Mouse (Mus musculus) stomach, postnatal 0 days (tissue): Measurements from ENCODE around the gene Tunar. TPM values are rescaled to one million over a fixed set of nuclear protein-coding genes. Genes with fewer than 3 reads are reported as not detected.

Source experiments
- ATAC-seq: fragments of 200-750 bp; cut with Nextera tagmentation; 2 replicates; pipeline ENCODE4 v1.8.0; 2017; ENCODE audit not compliant: low FRiP score, low TSS enrichment
- DNase-seq: peaks from one replicate; pipeline ENCODE4 v3.0.0-alpha.2; 2016; ENCODE audit warnings: low spot score
- H3K27ac ChIP-seq: fragments of 300-500 bp; sonication (generic); replicated peaks from 2 replicates; pipeline ENCODE4 v1.5.1; 2014; ENCODE audit warnings: mild to moderate bottlenecking, control low read depth
- H3K27me3 ChIP-seq: fragments of 300-500 bp; sonication (generic); 2 replicates; pipeline ENCODE4 v1.6.1; 2014; ENCODE audit warnings: low read length; ENCODE audit not compliant: control insufficient read depth, insufficient read depth
- H3K36me3 ChIP-seq: fragments of 300-500 bp; sonication (generic); 2 replicates; pipeline ENCODE4 v1.6.1; 2014; ENCODE audit warnings: low read length, mixed read lengths; ENCODE audit not compliant: control insufficient read depth, insufficient read depth
- H3K4me1 ChIP-seq: fragments of 300-500 bp; sonication (generic); replicated peaks from 2 replicates; pipeline ENCODE4 v1.6.1; 2014; ENCODE audit warnings: antibody characterized with exemption; ENCODE audit not compliant: control insufficient read depth, insufficient read depth
- H3K4me2 ChIP-seq: fragments of 300-500 bp; sonication (generic); replicated peaks from 2 replicates; pipeline ENCODE4 v1.6.1; 2014; ENCODE audit warnings: low read depth, mild to moderate bottlenecking, control low read depth, moderate library complexity
- H3K4me3 ChIP-seq: fragments of 300-500 bp; sonication (generic); 2 replicates; pipeline ENCODE4 v1.5.1; 2014; ENCODE audit warnings: low read depth, low read length, control low read depth
- H3K9ac ChIP-seq: fragments of 300-500 bp; sonication (generic); 2 replicates; pipeline ENCODE4 v1.6.1; 2014; ENCODE audit warnings: mild to moderate bottlenecking, low read length, control low read depth, mixed read lengths
- H3K9me3 ChIP-seq: fragments of 300-500 bp; sonication (generic); 2 replicates; pipeline ENCODE4 v1.6.1; 2016; ENCODE audit warnings: low read length; ENCODE audit not compliant: control insufficient read depth
- CTCF ChIP-seq: IDR thresholded peaks from 2 replicates; pipeline ENCODE4 v1.5.1; 2016; ENCODE audit warnings: antibody characterized with exemption, low read depth, mild to moderate bottlenecking, moderate library complexity
- EP300 ChIP-seq: optimal IDR thresholded peaks from 2 replicates; pipeline ENCODE3; 2016; ENCODE audit warnings: antibody characterized with exemption
- WGBS: fragments of 180-500 bp; shearing (Covaris S2); extraction: QIAGEN DNeasy Blood & Tissue Kit; methylation state at CpG from one replicate; pipeline ENCODE4 v1.1.7; 2014; 5-methylcytosine and 5-hydroxymethylcytosine counted together
- polyA plus RNA-seq: library from polyadenylated mRNA; unstranded; fragments of >200 nt; fragmentation: Nextera tagmentation; extraction: Ambion mirVana; gene quantifications from 2 replicates; pipeline ENCODE4 v1.2.1, GENCODE M21; 2015

Tunar gene
- 0.06 and 0.07 TPM in 2 replicates for polyA plus RNA-seq

DNA sequence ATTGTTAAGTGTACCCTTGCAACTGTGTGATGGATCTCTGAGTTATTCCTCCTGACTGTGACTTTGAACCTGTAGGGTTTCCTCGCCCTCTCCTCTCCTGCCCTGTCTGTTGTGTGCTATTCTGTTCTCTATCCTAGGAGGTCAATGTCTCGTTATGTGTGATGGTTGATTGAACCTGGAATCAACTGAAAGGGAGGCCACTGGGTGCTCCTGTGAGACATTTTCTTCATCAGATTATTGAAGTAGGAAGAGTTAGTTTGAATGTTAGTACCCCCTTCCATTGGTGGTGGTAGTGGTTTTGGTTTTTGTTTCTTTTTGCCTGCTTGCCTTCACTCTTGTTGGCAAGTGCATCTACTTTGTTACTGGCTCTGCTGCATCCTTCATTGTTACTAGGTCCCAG is at the start of gene Tunar:
TSS of gene Tunar (plus strand) at position 301 of the 400 bp plus-strand sequence.
- ATAC-seq (no peak), DNase-seq (no peak)
- H3K27me3 ChIP-seq = peaks cover 8% of the 10 kb centered on the region; the same call in 1 of the 2 replicates
- no peak within 1 kb of the TSS for H3K4me2 ChIP-seq
- WGBS = 88% methylated on average over 2 of the region's 2 CpGs
- no peak for TF ChIP-seq CTCF
- no peak for TF ChIP-seq EP300
- H3K9ac ChIP-seq = no peak within 1 kb of the TSS
- H3K36me3 ChIP-seq = no peaks in the 10 kb centered on the region
- H3K4me1 ChIP-seq = no peaks in the 10 kb centered on the region
- no peak within 1 kb of the TSS for H3K4me3 ChIP-seq
- H3K9me3 ChIP-seq = no peaks in the 10 kb centered on the region
- no peak within 1 kb of the TSS for H3K27ac ChIP-seq

DNA sequence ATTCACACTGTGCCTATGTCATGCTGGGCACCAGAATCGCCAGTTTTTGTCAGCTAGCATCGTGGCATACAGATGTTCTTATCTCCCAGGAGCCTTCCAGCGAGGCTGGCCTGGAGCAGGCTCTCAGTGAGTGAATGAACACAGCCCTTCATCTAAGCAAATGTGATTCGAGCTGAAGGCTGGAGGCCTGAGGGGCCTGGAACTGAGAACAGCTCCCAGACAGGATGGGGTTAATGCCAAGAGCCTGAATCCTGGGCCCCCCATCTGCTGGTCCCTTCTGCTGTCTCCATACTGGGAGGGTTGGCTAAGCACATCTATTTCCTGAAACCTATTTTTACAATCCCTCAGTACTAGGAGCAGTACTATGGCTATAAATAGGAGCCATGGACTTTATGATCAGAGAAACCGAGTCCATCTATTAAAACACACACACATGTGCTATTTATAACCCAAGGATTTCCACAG is 21.1 kb upstream of the Tunar start:
- no peaks in the 10 kb centered on the region for H3K27me3 ChIP-seq
- H3K9ac ChIP-seq = no peak overlapping the region
- no peaks in the 10 kb centered on the region for H3K9me3 ChIP-seq
- no peak overlapping the region for H3K27ac ChIP-seq
- WGBS = 62% methylated on average over 5 of the region's 5 CpGs
- TF ChIP-seq EP300 (no peak), CTCF (no peak)
- no peak for DNase-seq
- H3K4me1 ChIP-seq = no peaks in the 10 kb centered on the region
- no peaks in the 10 kb centered on the region for H3K36me3 ChIP-seq
- ATAC-seq = no peak
- no peak overlapping the region for H3K4me3 ChIP-seq
- H3K4me2 ChIP-seq = no peak overlapping the region

DNA sequence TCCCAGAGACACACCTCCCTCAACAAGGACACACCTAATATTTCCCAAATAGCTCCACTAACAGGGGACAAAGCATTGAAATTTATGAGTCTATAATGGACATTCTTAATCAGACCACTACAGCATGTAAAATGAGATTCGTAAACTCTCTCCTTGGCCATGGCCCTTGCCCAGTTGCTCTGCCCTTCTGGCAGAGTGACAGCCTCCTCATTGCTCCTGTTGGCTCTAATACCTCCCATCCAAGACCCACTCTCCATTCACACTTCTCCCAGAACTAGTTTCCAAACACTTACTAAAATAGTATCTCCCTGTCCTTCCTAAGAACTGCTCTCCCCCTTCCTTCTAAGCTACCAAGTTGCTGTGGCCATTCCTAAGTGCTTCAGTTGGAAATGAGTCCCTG is 19.3 kb upstream of the Tunar start:
- DNase-seq = no peak
- WGBS = 82% methylated on average over 1 of the region's 1 CpGs
- no peak overlapping the region for H3K4me3 ChIP-seq
- no peak overlapping the region for H3K27ac ChIP-seq
- no peak overlapping the region for H3K4me2 ChIP-seq
- no peaks in the 10 kb centered on the region for H3K36me3 ChIP-seq
- no peak overlapping the region for H3K9ac ChIP-seq
- no peaks in the 10 kb centered on the region for H3K4me1 ChIP-seq
- no peaks in the 10 kb centered on the region for H3K9me3 ChIP-seq
- ATAC-seq = no peak
- no peaks in the 10 kb centered on the region for H3K27me3 ChIP-seq
- TF ChIP-seq CTCF (no peak), EP300 (no peak)

DNA sequence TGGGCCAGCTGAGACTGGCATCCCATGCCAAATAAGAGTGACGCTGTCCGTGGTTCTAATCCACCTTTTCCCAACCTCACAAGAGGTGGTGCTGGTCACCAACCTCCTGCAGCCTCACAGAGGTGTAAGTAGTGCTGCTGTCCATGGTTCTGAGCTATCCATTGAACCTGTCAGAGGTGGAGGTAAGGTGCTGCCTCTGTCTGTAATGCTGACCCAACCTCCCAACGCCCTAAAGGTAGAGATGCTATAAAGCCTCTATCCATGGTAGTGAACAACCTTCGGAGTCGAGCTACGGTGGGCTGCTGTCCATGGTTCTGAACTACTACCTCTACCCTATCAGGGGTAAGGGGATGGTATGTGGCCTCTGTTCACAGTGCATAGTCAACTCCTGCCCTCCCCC is 11.5 kb upstream of the Tunar start:
- Histone ChIP-seq H3K36me3 (no peaks in the 10 kb centered on the region), H3K9ac (no peak overlapping the region), H3K9me3 (no peaks in the 10 kb centered on the region), H3K27me3 (no peaks in the 10 kb centered on the region), H3K27ac (no peak overlapping the region), H3K4me2 (no peak overlapping the region), H3K4me3 (no peak overlapping the region), H3K4me1 (no peaks in the 10 kb centered on the region)
- DNase-seq (peak; percentile 29), ATAC-seq (peak; percentile 26; the same call in 1 of the 2 replicates)
- 16% methylated on average over 6 of the region's 6 CpGs for WGBS
- no peak for TF ChIP-seq EP300

DNA sequence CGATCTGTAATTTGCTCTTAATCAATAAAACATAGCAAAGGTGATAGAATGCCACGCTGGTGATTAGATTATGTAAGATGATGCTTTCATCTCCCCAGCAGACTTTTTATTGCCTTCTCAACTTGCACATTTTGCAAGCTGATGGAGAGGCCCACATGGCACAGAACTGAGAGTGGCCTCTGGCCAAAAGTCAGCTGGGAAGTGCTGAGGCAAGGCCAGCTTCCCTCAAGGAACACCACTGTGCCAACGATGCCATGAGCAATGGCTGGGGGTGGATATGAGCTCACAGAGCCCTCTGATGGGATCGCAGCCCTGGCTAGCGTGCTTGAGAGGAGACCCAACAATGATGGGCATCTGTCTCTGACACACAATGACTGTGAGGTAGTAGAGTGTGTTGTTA is 6.6 kb upstream of the Tunar start:
- DNase-seq (no peak), ATAC-seq (no peak)
- Histone ChIP-seq H3K27ac (no peak overlapping the region), H3K9me3 (no peaks in the 10 kb centered on the region), H3K27me3 (no peaks in the 10 kb centered on the region), H3K9ac (no peak overlapping the region), H3K36me3 (no peaks in the 10 kb centered on the region), H3K4me2 (no peak overlapping the region), H3K4me3 (no peak overlapping the region), H3K4me1 (no peaks in the 10 kb centered on the region)
- no peak for TF ChIP-seq CTCF
- no peak for TF ChIP-seq EP300
- WGBS = 65% methylated on average over 5 of the region's 5 CpGs

DNA sequence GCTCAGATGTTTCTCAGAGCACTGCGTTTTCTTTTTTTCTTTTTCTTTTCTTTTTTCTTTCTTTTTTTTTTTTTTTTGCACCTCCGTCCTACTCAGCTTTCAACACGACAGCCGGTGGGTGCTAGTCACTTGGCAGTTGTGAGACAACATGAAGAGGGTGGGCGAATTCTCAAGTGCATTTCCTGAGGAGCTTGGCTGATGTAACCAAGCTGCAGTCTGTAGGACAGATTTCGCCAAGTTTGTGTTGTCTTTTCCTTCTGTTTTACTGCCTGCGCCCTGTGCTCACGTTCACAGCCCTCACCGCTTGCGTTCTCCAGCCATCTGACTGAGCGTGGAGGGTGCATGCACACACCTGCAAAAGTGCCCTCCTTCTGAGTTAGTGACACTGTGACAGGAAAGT is 5.3 kb upstream of the Tunar start:
- Histone ChIP-seq H3K4me2 (no peak overlapping the region), H3K9ac (no peak overlapping the region), H3K4me3 (no peak overlapping the region), H3K36me3 (no peaks in the 10 kb centered on the region), H3K27ac (no peak overlapping the region), H3K4me1 (no peaks in the 10 kb centered on the region), H3K9me3 (no peaks in the 10 kb centered on the region), H3K27me3 (no peaks in the 10 kb centered on the region)
- ATAC-seq (no peak), DNase-seq (no peak)
- no peak for TF ChIP-seq CTCF
- TF ChIP-seq EP300 = no peak
- 58% methylated on average over 11 of the region's 11 CpGs for WGBS
